Mouse (Mus musculus) kidney, postnatal 0 days (tissue): ENCODE data around the gene Ifnar2. TPM values are rescaled to one million over a fixed set of nuclear protein-coding genes. Genes with fewer than 3 reads are reported as not detected.

Experiments
- ATAC-seq: fragments of 200-750 bp; cut with Nextera tagmentation; replicated peaks from 2 replicates; pipeline ENCODE4 v1.8.0; 2017; ENCODE audit warnings: low read depth, moderate number of reproducible peaks, moderate TSS enrichment, moderate library complexity; ENCODE audit not compliant: low FRiP score
- DNase-seq: peaks from one replicate; pipeline ENCODE4 v3.0.0-alpha.2; 2016; ENCODE audit warnings: low spot score
- H3K27ac ChIP-seq: fragments of 300-500 bp; sonication (generic); 2 replicates; pipeline ENCODE4 v1.5.1; 2014; ENCODE audit warnings: mild to moderate bottlenecking
- H3K27me3 ChIP-seq: fragments of 300-500 bp; sonication (generic); 2 replicates; pipeline ENCODE4 v1.6.1; 2014; ENCODE audit warnings: low read length, mixed read lengths; ENCODE audit not compliant: insufficient read depth
- H3K36me3 ChIP-seq: fragments of 300-500 bp; sonication (generic); 2 replicates; pipeline ENCODE4 v1.6.1; 2014; ENCODE audit warnings: low read length, mixed read lengths; ENCODE audit not compliant: insufficient read depth
- H3K4me1 ChIP-seq: fragments of 300-500 bp; sonication (generic); replicated peaks from 2 replicates; pipeline ENCODE4 v1.6.1; 2014; ENCODE audit warnings: antibody characterized with exemption, low read length, mixed read lengths; ENCODE audit not compliant: insufficient read depth
- H3K4me2 ChIP-seq: fragments of 300-500 bp; sonication (generic); 2 replicates; pipeline ENCODE4 v1.6.1; 2014; ENCODE audit warnings: mild to moderate bottlenecking, low read length, moderate library complexity, mixed read lengths
- H3K4me3 ChIP-seq: fragments of 300-500 bp; sonication (generic); replicated peaks from 2 replicates; pipeline ENCODE4 v1.5.1; 2014; ENCODE audit warnings: low read depth, low read length
- H3K9ac ChIP-seq: fragments of 300-500 bp; sonication (generic); 2 replicates; pipeline ENCODE4 v1.6.1; 2014; ENCODE audit warnings: low read depth, low read length
- H3K9me3 ChIP-seq: fragments of 300-500 bp; sonication (generic); replicated peaks from 2 replicates; pipeline ENCODE4 v1.6.1; 2016; ENCODE audit warnings: low read length, inconsistent platforms, mixed read lengths
- CTCF ChIP-seq: IDR thresholded peaks from 2 replicates; pipeline ENCODE4 v1.5.1; 2016; ENCODE audit warnings: antibody characterized with exemption, low read depth, mild to moderate bottlenecking, moderate library complexity
- WGBS: fragments of 180-500 bp; shearing (Covaris S2); extraction: QIAGEN DNeasy Blood & Tissue Kit; methylation state at CpG from one replicate; pipeline ENCODE4 v1.1.7; 2014; 5-methylcytosine and 5-hydroxymethylcytosine counted together
- polyA plus RNA-seq: library from polyadenylated mRNA; unstranded; fragments of >200 nt; fragmentation: Nextera tagmentation; extraction: Ambion mirVana; gene quantifications from 2 replicates; pipeline ENCODE4 v1.2.1, GENCODE M21; 2015

Gene Ifnar2
- polyA plus RNA-seq, 1 experiment from 2014 or later = 60.7 TPM

GRCm38 (mm10) chr16:91348588-91349330 lies 23.8 kb upstream of the Ifnar2 start:
- H3K4me3 ChIP-seq = no peak overlapping the region
- no peak for DNase-seq
- ATAC-seq = no peak
- H3K9me3 ChIP-seq = no peaks in the 10 kb centered on the region
- no peak for TF ChIP-seq CTCF
- no peaks in the 10 kb centered on the region for H3K36me3 ChIP-seq
- H3K27ac ChIP-seq = no peak overlapping the region
- H3K4me2 ChIP-seq = no peak overlapping the region
- peaks cover 7% of the 10 kb centered on the region; the same call in 1 of the 2 replicates for H3K27me3 ChIP-seq
- WGBS = 73% methylated on average over 28 of the region's 28 CpGs
- H3K9ac ChIP-seq = no peak overlapping the region
- no peaks in the 10 kb centered on the region for H3K4me1 ChIP-seq

DNA sequence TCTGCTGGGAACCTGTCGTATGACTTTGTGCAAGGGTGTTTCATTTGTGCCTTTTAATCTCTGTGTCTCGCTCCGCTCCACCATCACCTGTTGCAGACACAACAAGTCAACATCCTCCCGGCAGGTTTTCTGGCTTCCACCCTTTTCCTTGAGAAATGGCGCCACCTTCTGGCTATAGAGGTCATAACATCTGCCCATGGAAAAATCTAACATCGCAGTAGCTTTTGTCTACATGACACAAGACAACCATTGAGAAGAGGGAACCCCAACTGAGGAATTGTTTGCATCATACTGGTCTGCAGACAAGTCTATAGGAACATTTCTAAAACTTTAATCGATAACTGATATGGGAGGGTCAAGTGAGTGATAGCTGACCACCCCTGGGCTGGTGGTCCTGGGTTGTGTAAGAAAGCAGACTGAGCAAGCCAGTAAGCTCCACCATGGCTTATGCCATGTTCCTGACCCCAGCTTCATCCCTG lies 20.5 kb upstream of the Ifnar2 start:
- H3K4me1 ChIP-seq = no peaks in the 10 kb centered on the region
- H3K4me2 ChIP-seq = no peak overlapping the region
- H3K27me3 ChIP-seq = peaks cover 7% of the 10 kb centered on the region; the same call in 1 of the 2 replicates
- H3K9ac ChIP-seq = no peak overlapping the region
- WGBS = 4% methylated on average over 7 of the region's 7 CpGs
- no peak overlapping the region for H3K4me3 ChIP-seq
- peak; percentile 91 for TF ChIP-seq CTCF
- no peak overlapping the region for H3K27ac ChIP-seq
- H3K9me3 ChIP-seq = no peaks in the 10 kb centered on the region
- no peak for ATAC-seq
- DNase-seq = peak; percentile 82
- H3K36me3 ChIP-seq = no peaks in the 10 kb centered on the region

DNA sequence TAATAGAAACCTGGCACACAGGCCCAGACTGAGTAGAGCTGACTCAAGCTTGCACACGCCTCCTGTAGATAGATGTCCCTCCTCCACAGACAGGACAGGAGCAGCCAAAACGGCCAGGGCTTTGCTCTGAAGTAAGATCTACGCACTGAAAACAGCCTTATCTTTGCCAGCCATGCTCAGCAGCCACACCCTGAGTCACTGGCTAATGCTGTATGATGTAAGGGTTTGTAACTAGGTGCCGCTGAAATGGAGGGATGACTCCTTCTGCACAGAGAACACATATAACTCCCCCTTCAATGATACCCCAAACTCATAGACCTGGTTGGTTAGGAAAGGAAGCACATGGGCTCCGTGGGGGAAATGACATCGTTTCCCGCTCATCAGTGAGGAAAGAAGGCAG lies 19.8 kb upstream of the Ifnar2 start:
- H3K27me3 ChIP-seq = peaks cover 7% of the 10 kb centered on the region; the same call in 1 of the 2 replicates
- no peak overlapping the region for H3K27ac ChIP-seq
- no peak for ATAC-seq
- no peaks in the 10 kb centered on the region for H3K36me3 ChIP-seq
- 65% methylated on average over 7 of the region's 7 CpGs for WGBS
- no peak overlapping the region for H3K4me2 ChIP-seq
- no peaks in the 10 kb centered on the region for H3K9me3 ChIP-seq
- H3K4me1 ChIP-seq = no peaks in the 10 kb centered on the region
- no peak overlapping the region for H3K9ac ChIP-seq
- no peak for DNase-seq
- TF ChIP-seq CTCF = no peak
- H3K4me3 ChIP-seq = no peak overlapping the region

DNA sequence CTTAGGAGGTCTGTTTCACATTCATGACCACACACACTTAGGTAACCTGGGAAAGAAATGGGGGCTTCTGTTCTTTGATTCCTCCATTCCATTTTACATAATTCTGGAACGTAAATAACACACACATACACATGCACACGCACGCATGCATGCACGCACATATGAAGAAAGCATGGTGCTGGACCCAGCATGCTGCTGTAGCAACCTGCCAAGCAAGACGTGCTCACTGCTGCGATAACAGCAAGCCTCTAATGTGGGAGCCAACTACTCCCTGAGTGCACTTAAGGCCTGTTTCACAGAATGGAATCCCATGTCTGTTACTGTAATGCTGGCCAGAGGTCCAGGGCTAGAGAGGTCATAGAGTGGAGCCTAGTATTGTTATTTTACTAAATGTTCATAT lies 19.4 kb upstream of the Ifnar2 start:
- WGBS = 81% methylated on average over 6 of the region's 6 CpGs
- Histone ChIP-seq H3K36me3 (no peaks in the 10 kb centered on the region), H3K4me3 (no peak overlapping the region), H3K9me3 (no peaks in the 10 kb centered on the region), H3K4me1 (no peaks in the 10 kb centered on the region), H3K9ac (no peak overlapping the region), H3K4me2 (no peak overlapping the region), H3K27me3 (peaks cover 7% of the 10 kb centered on the region; the same call in 1 of the 2 replicates), H3K27ac (no peak overlapping the region)
- no peak for ATAC-seq
- DNase-seq = no peak
- no peak for TF ChIP-seq CTCF

DNA sequence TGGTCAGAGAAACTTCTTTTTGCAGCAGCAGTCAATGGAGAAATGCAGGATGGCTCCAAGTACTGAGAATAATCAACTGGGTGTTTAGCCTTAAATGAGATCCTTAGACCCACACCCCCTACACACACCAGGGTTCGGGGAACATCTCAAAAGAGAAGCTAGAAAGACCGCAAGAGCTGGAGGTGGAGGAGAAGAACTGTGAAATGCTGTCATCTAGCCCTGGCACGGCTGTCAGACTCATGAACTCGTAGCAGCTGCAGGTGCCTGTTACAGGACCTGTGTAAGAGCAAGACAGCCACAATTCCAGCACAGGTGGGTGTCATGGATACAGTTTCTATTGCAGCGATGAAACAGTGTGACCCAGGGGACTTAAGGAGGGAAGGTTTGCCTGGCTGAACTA lies 18.9 kb upstream of the Ifnar2 start:
- WGBS = 74% methylated on average over 5 of the region's 5 CpGs
- Histone ChIP-seq H3K4me2 (no peak overlapping the region), H3K27me3 (peaks cover 7% of the 10 kb centered on the region; the same call in 1 of the 2 replicates), H3K27ac (no peak overlapping the region), H3K4me1 (no peaks in the 10 kb centered on the region), H3K9ac (no peak overlapping the region), H3K4me3 (no peak overlapping the region), H3K36me3 (no peaks in the 10 kb centered on the region), H3K9me3 (no peaks in the 10 kb centered on the region)
- DNase-seq (no peak), ATAC-seq (no peak)
- no peak for TF ChIP-seq CTCF

DNA sequence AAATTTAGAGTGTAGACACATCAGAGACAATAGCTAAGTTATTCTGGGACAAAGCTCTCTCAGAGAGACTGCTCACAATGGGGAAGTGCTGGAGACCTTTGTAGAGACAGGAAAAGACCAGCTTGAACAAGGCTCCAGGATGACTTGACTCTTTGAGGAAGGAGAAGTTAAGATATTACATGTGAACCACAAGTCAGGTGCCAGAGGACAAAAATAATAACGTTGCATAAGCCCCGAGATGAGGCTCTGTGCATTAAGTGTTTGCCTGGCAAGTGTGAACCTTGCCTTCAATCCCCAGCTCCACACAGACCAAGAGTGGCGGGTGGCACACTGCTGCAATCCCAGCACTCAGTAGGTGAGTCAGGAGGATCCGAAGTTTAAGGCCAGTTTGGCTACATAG lies 18.0 kb upstream of the Ifnar2 start:
- no peak for DNase-seq

More for the DNA sequence above, 18.0 kb upstream of the Ifnar2 start:
- Histone ChIP-seq H3K27me3 (peaks cover 7% of the 10 kb centered on the region; the same call in 1 of the 2 replicates), H3K9ac (no peak overlapping the region), H3K9me3 (no peaks in the 10 kb centered on the region), H3K4me1 (no peaks in the 10 kb centered on the region), H3K36me3 (no peaks in the 10 kb centered on the region), H3K4me2 (no peak overlapping the region), H3K27ac (no peak overlapping the region), H3K4me3 (no peak overlapping the region)
- 74% methylated on average over 4 of the region's 4 CpGs for WGBS
- no peak for TF ChIP-seq CTCF
- ATAC-seq = no peak
